Mouse (Mus musculus) kidney, adult 2 months (tissue): Measurements from ENCODE around the gene Atf5.

Source experiments
- CTCF ChIP-seq: fragments of 200-500 bp; conservative IDR thresholded peaks from 2 replicates; pipeline ENCODE4 v1.5.1; 2011; ENCODE audit warnings: low read depth, mild to moderate bottlenecking, control low read depth, low read length, moderate library complexity, mixed read lengths; ENCODE audit not compliant: insufficient read depth, insufficient read length
- POLR2A ChIP-seq: fragments of 200-500 bp; IDR thresholded peaks from one replicate; pipeline ENCODE4 v1.6.1; 2011; ENCODE audit warnings: low read depth, low read length, control low read depth

DNA sequence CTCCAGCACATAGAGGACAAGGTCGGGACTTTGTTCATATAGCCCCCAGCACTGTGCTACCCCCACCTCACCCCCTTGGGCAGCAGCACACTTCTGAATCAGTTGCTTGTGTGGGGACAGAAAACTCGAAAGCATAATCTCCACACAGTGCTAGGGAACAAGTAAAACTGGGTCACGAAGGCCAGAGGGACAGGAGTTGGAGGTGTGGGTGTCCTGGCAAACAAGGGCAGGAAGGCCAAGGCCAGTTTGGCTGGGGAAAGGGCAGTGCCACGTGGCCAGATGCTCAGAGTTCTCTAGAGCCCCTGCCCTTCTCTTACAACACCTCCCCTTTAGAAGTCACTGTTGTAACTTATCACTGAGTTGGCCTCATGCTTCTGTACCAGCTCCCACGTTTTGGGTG, 3.4 kb upstream of the Atf5 start:
- no peak for TF ChIP-seq CTCF
- no peak for TF ChIP-seq POLR2A
